ENCODE assay signal across 26 mouse cellular contexts in genomic region chr4:46032448-46032847, GRCm38 (mm10). TPM values are rescaled to one million over a fixed set of nuclear protein-coding genes. Genes with fewer than 3 reads are reported as not detected.
A peak's percentile ranks its signal among the peaks of the same experiment; 100 is the strongest.
DNase-seq lines count a peak whose midpoint lies in the region; ATAC-seq and TF ChIP-seq lines count a peak whose summit lies in the region.
"Had no signal": no experiment of that assay in that cellular context is flagged by ENCODE, and none has a peak within 500 bp of the region (broad histone marks: within the 10 kb centered on the region; RNA-seq: fewer than 3 reads in every experiment).

No protein-coding gene starts in this region.

- TF ChIP-seq CTCF in heart, postnatal 0 days (IDR thresholded peaks at IDR 0.05; ENCODE audit: low read depth): no peak

- H3K4me1 ChIP-seq in heart, embryonic 11.5 days (ENCODE audit: control insufficient read depth, insufficient read depth, low read length): peaks cover 25% of the 10 kb centered on the region
- peaks cover 15% of the 10 kb centered on the region for H3K4me1 ChIP-seq in heart, postnatal 0 days (ENCODE audit: control insufficient read depth, insufficient read depth)
- H3K4me1 ChIP-seq in midbrain, embryonic 10.5 days: 0 out of 2 replicates have a peak, but pooled peaks cover 10% of the 10 kb centered on the region
- H3K4me1 ChIP-seq in midbrain, embryonic 11.5 days (ENCODE audit: control insufficient read depth, insufficient read depth, low read length): no peaks in the 10 kb centered on the region
- H3K4me1 ChIP-seq in kidney, embryonic 15.5 days: 0 out of 2 replicates have a peak, but pooled peaks cover 3% of the 10 kb centered on the region

- 24% methylated on average over 9 of the region's 9 CpGs for WGBS in heart, embryonic 11.5 days (ENCODE audit: insufficient replicate concordance)
- WGBS in heart, postnatal 0 days: 26% methylated on average over 9 of the region's 9 CpGs
- 72% methylated on average over 9 of the region's 9 CpGs for WGBS in midbrain, embryonic 10.5 days
- 72% methylated on average over 9 of the region's 9 CpGs for WGBS in midbrain, embryonic 11.5 days
- WGBS in kidney, embryonic 15.5 days: 60% methylated on average over 9 of the region's 9 CpGs

- peak overlapping the region; percentile 53 for H3K4me2 ChIP-seq in heart, embryonic 11.5 days
- peak overlapping the region; percentile 28 for H3K4me2 ChIP-seq in heart, postnatal 0 days (ENCODE audit: low read depth, low read length)
- no peak overlapping the region for H3K4me2 ChIP-seq in midbrain, embryonic 11.5 days
- no peak overlapping the region for H3K4me2 ChIP-seq in kidney, embryonic 15.5 days
- H3K4me2 ChIP-seq: hindbrain, embryonic 14.5 days had no signal

- H3K27me3 ChIP-seq in heart, embryonic 11.5 days (ENCODE audit: control insufficient read depth, insufficient read depth, low read length): 0 out of 2 replicates have a peak, but pooled peaks cover under 1% of the 10 kb centered on the region
- no peaks in the 10 kb centered on the region for H3K27me3 ChIP-seq in heart, postnatal 0 days (ENCODE audit: control insufficient read depth, insufficient read depth, low read length)
- peaks cover 14% of the 10 kb centered on the region for H3K27me3 ChIP-seq in midbrain, embryonic 10.5 days (ENCODE audit: low read depth, poor library complexity, severe bottlenecking)
- no peaks in the 10 kb centered on the region; the same call in 1 of the 2 replicates for H3K27me3 ChIP-seq in midbrain, embryonic 11.5 days (ENCODE audit: control insufficient read depth, insufficient read depth, low read length)
- peaks cover 12% of the 10 kb centered on the region for H3K27me3 ChIP-seq in kidney, embryonic 15.5 days

- no peak for TF ChIP-seq EP300 in heart, postnatal 0 days (IDR thresholded peaks at IDR 0.05; ENCODE audit: low read depth)

- intact Hi-C loops in heart, postnatal 25 days (cut with DNase I): no loop called here

- peak overlapping the region; percentile 84 for H3K27ac ChIP-seq in heart, embryonic 11.5 days (ENCODE audit: low read depth, low read length)
- peak overlapping the region; percentile 77 for H3K27ac ChIP-seq in heart, postnatal 0 days (ENCODE audit: low read depth)
- peak overlapping the region; percentile 23; the same call in 1 of the 2 replicates for H3K27ac ChIP-seq in midbrain, embryonic 10.5 days (replicated peaks)
- no peak overlapping the region for H3K27ac ChIP-seq in midbrain, embryonic 11.5 days (ENCODE audit: low read depth, low read length)
- no peak overlapping the region for H3K27ac ChIP-seq in kidney, embryonic 15.5 days
- H3K27ac ChIP-seq: forebrain, embryonic 10.5 days; hindbrain, embryonic 14.5 days; kidney, postnatal 0 days; left cerebral cortex, adult 2 months had no signal

- no peak overlapping the region for H3K4me3 ChIP-seq in heart, embryonic 11.5 days (ENCODE audit: low read depth, low read length)
- peak overlapping the region; percentile 6; the same call in 1 of the 2 replicates for H3K4me3 ChIP-seq in heart, postnatal 0 days (ENCODE audit: low read depth, low read length)
- H3K4me3 ChIP-seq in midbrain, embryonic 10.5 days: no peak overlapping the region
- no peak overlapping the region for H3K4me3 ChIP-seq in midbrain, embryonic 11.5 days (ENCODE audit: low read depth, low read length)
- no peak overlapping the region for H3K4me3 ChIP-seq in kidney, embryonic 15.5 days (replicated peaks)
- H3K4me3 ChIP-seq: forebrain, embryonic 10.5 days; left cerebral cortex, adult 2 months had no signal

- H3K9me3 ChIP-seq in heart, embryonic 11.5 days (replicated peaks; ENCODE audit: control insufficient read depth, low read length): no peaks in the 10 kb centered on the region
- no peaks in the 10 kb centered on the region for H3K9me3 ChIP-seq in heart, postnatal 0 days (replicated peaks; ENCODE audit: control insufficient read depth, low read length)
- H3K9me3 ChIP-seq in midbrain, embryonic 10.5 days (replicated peaks): no peaks in the 10 kb centered on the region
- H3K9me3 ChIP-seq in midbrain, embryonic 11.5 days (ENCODE audit: control insufficient read depth, low read length): no peaks in the 10 kb centered on the region
- H3K9me3 ChIP-seq in kidney, embryonic 15.5 days (replicated peaks): no peaks in the 10 kb centered on the region
- H3K9me3 ChIP-seq: forebrain, embryonic 10.5 days had no signal

- ATAC-seq in heart, embryonic 11.5 days (replicated peaks; ENCODE audit: insufficient number of reproducible peaks, low FRiP score, low TSS enrichment): peak; percentile 39; the same call in 1 of the 2 replicates
- ATAC-seq in heart, postnatal 0 days (ENCODE audit: insufficient read depth, low read depth): peak; percentile 48; the same call in 1 of the 2 replicates
- ATAC-seq in midbrain, embryonic 11.5 days (ENCODE audit: low FRiP score): no peak
- no peak for ATAC-seq in kidney, embryonic 15.5 days (replicated peaks; ENCODE audit: low FRiP score)
- ATAC-seq: CD4-positive, CD25-positive, alpha-beta regulatory T cell, adult 4 months; forebrain, embryonic 16.5 days; inflammation-experienced regulatory T-cells, adult 6 months had no signal

- DNase-seq in heart, postnatal 25 days (ENCODE audit: low spot score): no peak
- no peak for DNase-seq in heart, postnatal 0 days (ENCODE audit: low spot score)
- no peak for DNase-seq in heart, postnatal 4 days
- no peak for DNase-seq in midbrain, embryonic 10.5 days (ENCODE audit: low spot score)
- no peak for DNase-seq in midbrain, embryonic 11.5 days (ENCODE audit: low spot score, missing footprints)
- DNase-seq in Muller cell, postnatal 12 days (ENCODE audit: inconsistent ontology term): no peak
- DNase-seq: adrenal gland, adult 2 months; cerebellum, adult 11-12 months; cerebellum, postnatal 10 days; gastrocnemius, postnatal 10 days; kidney, adult 18-20 months; layer of hippocampus, adult 9-11 months; right cerebral cortex, adult 18-20 months; right cerebral cortex, postnatal 4 days; thymus, adult 18-20 months; thymus, postnatal 36 days had no signal

- H3K9ac ChIP-seq in heart, embryonic 11.5 days (ENCODE audit: low read depth, low read length): peak overlapping the region; percentile 67
- peak overlapping the region; percentile 37; the same call in 1 of the 2 replicates for H3K9ac ChIP-seq in heart, postnatal 0 days (replicated peaks; ENCODE audit: low read depth, low read length)
- no peak overlapping the region for H3K9ac ChIP-seq in midbrain, embryonic 11.5 days (ENCODE audit: low read length)
- H3K9ac ChIP-seq in kidney, embryonic 15.5 days: no peak overlapping the region
- H3K9ac ChIP-seq: hindbrain, embryonic 14.5 days had no signal

- H3K36me3 ChIP-seq in heart, embryonic 11.5 days (ENCODE audit: control insufficient read depth, insufficient read depth, low read length): no peaks in the 10 kb centered on the region
- H3K36me3 ChIP-seq in heart, postnatal 0 days (replicated peaks; ENCODE audit: control insufficient read depth, insufficient read depth, low read length): 0 out of 2 replicates have a peak, but pooled peaks cover 4% of the 10 kb centered on the region
- no peaks in the 10 kb centered on the region for H3K36me3 ChIP-seq in midbrain, embryonic 10.5 days
- no peaks in the 10 kb centered on the region for H3K36me3 ChIP-seq in midbrain, embryonic 11.5 days (ENCODE audit: control insufficient read depth, insufficient read depth, low read length)
- H3K36me3 ChIP-seq in kidney, embryonic 15.5 days: no peaks in the 10 kb centered on the region
- H3K36me3 ChIP-seq: forebrain, embryonic 10.5 days had no signal

RNA-seq across cellular contexts. Expression of gene Tmod1, which starts 6.3 kb away (rescaled TPM):
- 203 and 215 TPM in 2 replicates for polyA plus RNA-seq in heart, embryonic 11.5 days (2014; fragmentation: Nextera tagmentation; extraction: Ambion mirVana)
- total RNA-seq in heart, postnatal 25 days (2021): 100 to 1,000 TPM; 279 to 317 TPM
- total RNA-seq in heart, postnatal 0 days (2014; rRNA removed; ENCODE audit: low replicate concordance): 127 and 163 TPM in 2 replicates
- polyA plus RNA-seq in heart, postnatal 0 days (2015; fragmentation: Nextera tagmentation; extraction: Ambion mirVana): 220 and 224 TPM in 2 replicates
- 100 to 1,000 TPM; 278 to 282 TPM for total RNA-seq in heart, postnatal 4 days (2021)
- 1.6 and 3.0 TPM in 2 replicates for polyA plus RNA-seq in midbrain, embryonic 10.5 days (2016; fragmentation: Nextera tagmentation; extraction: Ambion mirVana)
- polyA plus RNA-seq in midbrain, embryonic 11.5 days (2014; fragmentation: Nextera tagmentation; extraction: Ambion mirVana): 2.7 and 3.4 TPM in 2 replicates
- 8.2 TPM in 2 replicates for polyA plus RNA-seq in kidney, embryonic 15.5 days (2015; fragmentation: Nextera tagmentation; extraction: Ambion mirVana)
- total RNA-seq: granulocyte monocyte progenitor cell, adult 5-6 weeks had no signal

Comparison
In these comparisons a context has a peak if more than half of its experiments do, and no peak if none do; other contexts are left out.
1. H3K27ac ChIP-seq: peak in heart, embryonic 11.5 days (single experiment), heart, postnatal 0 days (single experiment) and midbrain, embryonic 10.5 days (single experiment); none in midbrain, embryonic 11.5 days (single experiment) and kidney, embryonic 15.5 days (single experiment).
2. ATAC-seq: peak in heart, embryonic 11.5 days (single experiment) and heart, postnatal 0 days (single experiment); none in midbrain, embryonic 11.5 days (single experiment) and kidney, embryonic 15.5 days (single experiment).
3. H3K4me2 ChIP-seq: peak in heart, embryonic 11.5 days (single experiment) and heart, postnatal 0 days (single experiment); none in midbrain, embryonic 11.5 days (single experiment) and kidney, embryonic 15.5 days (single experiment).
4. H3K9ac ChIP-seq: peak in heart, embryonic 11.5 days (single experiment) and heart, postnatal 0 days (single experiment); none in midbrain, embryonic 11.5 days (single experiment) and kidney, embryonic 15.5 days (single experiment).
5. RNA of gene Tmod1, which starts 6.3 kb away (polyA plus RNA-seq): 220 to 224 TPM in heart, postnatal 0 days and 203 to 215 TPM in heart, embryonic 11.5 days; 8.2 TPM in kidney, embryonic 15.5 days, 1.6 to 3.0 TPM in midbrain, embryonic 10.5 days and 2.7 to 3.4 TPM in midbrain, embryonic 11.5 days; every median in the first group is over 10 times any median in the second.